Mouse (Mus musculus): ENCODE results near the gene Fam20a. TPM values are rescaled to one million over a fixed set of nuclear protein-coding genes. Genes with fewer than 3 reads are reported as not detected.

Gene Fam20a
- polyA plus RNA-seq, 1 experiment from 2014 or later: 2.3 TPM

DNA sequence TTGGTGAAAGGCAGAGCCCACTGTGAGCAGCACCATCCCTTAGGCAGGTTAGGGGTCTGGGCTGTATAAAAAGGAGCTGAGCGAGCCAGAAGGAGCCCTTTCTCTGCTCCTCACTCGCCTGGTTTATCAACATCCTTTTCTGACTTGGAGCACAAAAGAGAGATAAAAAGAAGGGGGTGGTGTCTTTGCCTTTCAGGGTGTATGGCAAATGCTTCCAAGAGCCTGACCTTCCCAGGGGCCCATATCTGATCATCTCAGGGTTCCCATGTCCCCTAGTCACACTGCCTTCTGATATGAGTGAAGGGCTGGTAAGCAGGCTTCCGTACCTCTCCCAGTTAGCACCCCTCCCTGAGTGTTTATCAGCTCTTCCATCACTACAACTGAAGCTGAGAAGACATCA is 94.0 kb downstream of the Fam20a start:
- no peak overlapping the region for H3K27ac ChIP-seq (ENCODE audit: low read depth, low read length)
- no peak overlapping the region for H3K4me2 ChIP-seq (ENCODE audit: low read depth, low read length, severe bottlenecking)
- 88% methylated on average over 3 of the region's 3 CpGs for WGBS
- no peaks in the 10 kb centered on the region for H3K27me3 ChIP-seq (ENCODE audit: control insufficient read depth, insufficient read depth, low read length)
- H3K9ac ChIP-seq (ENCODE audit: low read length): no peak overlapping the region
- no peaks in the 10 kb centered on the region for H3K9me3 ChIP-seq (ENCODE audit: control insufficient read depth, low read length)
- no peaks in the 10 kb centered on the region for H3K4me1 ChIP-seq (replicated peaks; ENCODE audit: control insufficient read depth, insufficient read depth, low read length)
- no peak for DNase-seq (ENCODE audit: low spot score)
- no peak for ATAC-seq (replicated peaks; ENCODE audit: low FRiP score)
- H3K4me3 ChIP-seq (ENCODE audit: low read depth, low read length): no peak overlapping the region
- H3K36me3 ChIP-seq (ENCODE audit: control insufficient read depth, insufficient read depth, low read length): no peaks in the 10 kb centered on the region

DNA sequence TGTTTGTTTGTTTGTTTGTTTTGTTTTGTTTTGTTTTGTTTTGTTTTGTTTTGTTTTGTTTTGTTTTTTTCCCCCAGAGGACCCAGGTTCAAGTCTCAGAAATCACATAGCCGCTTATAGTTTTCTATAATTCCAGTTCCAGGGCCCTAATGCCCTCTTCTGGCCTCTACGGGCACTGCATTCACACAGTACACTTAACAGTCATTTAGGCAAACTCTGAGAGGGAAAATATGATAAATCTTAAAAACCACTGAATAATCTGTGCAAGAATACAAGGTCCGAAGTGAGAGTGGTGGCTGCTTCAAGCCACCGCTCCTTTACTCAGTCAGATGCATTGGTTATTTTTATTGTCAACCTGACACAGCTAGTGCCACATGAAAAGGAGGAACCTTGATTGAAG is 94.4 kb downstream of the Fam20a start:
- Histone ChIP-seq H3K4me2 (ENCODE audit: low read depth, low read length, severe bottlenecking) (no peak overlapping the region), H3K36me3 (ENCODE audit: control insufficient read depth, insufficient read depth, low read length) (no peaks in the 10 kb centered on the region), H3K4me3 (ENCODE audit: low read depth, low read length) (no peak overlapping the region), H3K27me3 (ENCODE audit: control insufficient read depth, insufficient read depth, low read length) (no peaks in the 10 kb centered on the region), H3K9me3 (ENCODE audit: control insufficient read depth, low read length) (no peaks in the 10 kb centered on the region), H3K27ac (ENCODE audit: low read depth, low read length) (no peak overlapping the region), H3K4me1 (replicated peaks; ENCODE audit: control insufficient read depth, insufficient read depth, low read length) (no peaks in the 10 kb centered on the region), H3K9ac (ENCODE audit: low read length) (no peak overlapping the region)
- ATAC-seq (replicated peaks; ENCODE audit: low FRiP score): no peak
- 88% methylated on average over 4 of the region's 4 CpGs for WGBS
- DNase-seq (ENCODE audit: low spot score): no peak

DNA sequence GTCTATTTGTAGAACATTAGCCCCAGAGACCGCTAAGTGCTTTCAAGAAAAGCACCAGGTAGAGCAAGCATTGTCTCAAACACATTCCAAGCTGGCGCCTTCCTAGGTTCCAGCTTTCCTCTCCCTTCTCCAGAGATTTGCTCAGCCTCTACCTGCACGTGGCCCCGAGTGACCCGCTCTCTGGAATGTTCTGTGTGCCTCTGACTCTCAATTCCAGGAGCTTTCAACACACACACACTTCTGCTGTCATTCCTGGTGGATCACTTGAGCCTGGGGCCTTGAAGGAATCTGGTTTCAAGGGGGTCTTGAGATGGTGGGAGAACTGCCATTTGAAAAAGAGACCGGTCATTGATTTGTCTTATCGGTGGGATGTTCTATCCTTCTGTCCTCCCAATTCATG is 98.8 kb downstream of the Fam20a start:
- no peaks in the 10 kb centered on the region for H3K36me3 ChIP-seq (ENCODE audit: control insufficient read depth, insufficient read depth, low read length)
- ATAC-seq (replicated peaks; ENCODE audit: low FRiP score): no peak
- 93% methylated on average over 7 of the region's 7 CpGs for WGBS

DNA sequence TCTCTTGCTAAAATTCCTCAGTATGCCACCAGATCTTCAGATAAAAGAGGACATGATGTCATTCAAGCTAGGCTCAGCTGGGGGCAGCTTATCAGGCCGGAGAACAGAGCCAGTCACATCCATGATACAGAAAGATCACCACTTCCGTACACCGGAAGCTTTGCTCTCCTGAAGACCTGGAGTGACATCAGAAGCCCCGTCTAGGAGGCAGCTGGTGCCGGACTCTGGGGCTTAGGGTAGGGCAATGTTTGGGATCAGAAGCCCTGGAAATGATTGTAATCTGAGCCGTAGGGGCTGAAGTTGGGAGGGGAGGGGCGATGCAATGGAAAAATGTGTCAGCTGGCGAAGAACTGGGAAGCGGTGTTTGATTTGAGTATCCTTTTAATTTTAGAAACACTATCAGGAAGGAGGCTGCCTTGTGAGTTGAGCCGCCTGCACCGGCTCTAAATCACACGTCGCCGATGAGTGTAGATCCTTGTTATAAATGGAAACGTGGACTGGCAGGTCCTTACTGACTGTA is 99.5 kb downstream of the Fam20a start:
- Histone ChIP-seq H3K36me3 (ENCODE audit: control insufficient read depth, insufficient read depth, low read length) (no peaks in the 10 kb centered on the region), H3K9ac (ENCODE audit: low read length) (no peak overlapping the region), H3K4me3 (ENCODE audit: low read depth, low read length) (no peak overlapping the region), H3K27ac (ENCODE audit: low read depth, low read length) (no peak overlapping the region), H3K27me3 (ENCODE audit: control insufficient read depth, insufficient read depth, low read length) (no peaks in the 10 kb centered on the region), H3K4me2 (ENCODE audit: low read depth, low read length, severe bottlenecking) (no peak overlapping the region), H3K9me3 (ENCODE audit: control insufficient read depth, low read length) (no peaks in the 10 kb centered on the region), H3K4me1 (replicated peaks; ENCODE audit: control insufficient read depth, insufficient read depth, low read length) (no peaks in the 10 kb centered on the region)
- whole genome bisulfite sequencing: 49% methylated on average over 15 of the region's 15 CpGs
- ATAC-seq (replicated peaks; ENCODE audit: low FRiP score) (no peak), DNase-seq (ENCODE audit: low spot score) (no peak)

More for the DNA sequence above, 98.8 kb downstream of the Fam20a start:
- H3K4me2 ChIP-seq (ENCODE audit: low read depth, low read length, severe bottlenecking): no peak overlapping the region
- no peaks in the 10 kb centered on the region for H3K27me3 ChIP-seq (ENCODE audit: control insufficient read depth, insufficient read depth, low read length)
- no peak overlapping the region for H3K9ac ChIP-seq (ENCODE audit: low read length)
- no peak for DNase-seq (ENCODE audit: low spot score)
- no peak overlapping the region for H3K27ac ChIP-seq (ENCODE audit: low read depth, low read length)
- H3K9me3 ChIP-seq (ENCODE audit: control insufficient read depth, low read length): no peaks in the 10 kb centered on the region
- H3K4me3 ChIP-seq (ENCODE audit: low read depth, low read length): no peak overlapping the region
- H3K4me1 ChIP-seq (replicated peaks; ENCODE audit: control insufficient read depth, insufficient read depth, low read length): no peaks in the 10 kb centered on the region

DNA sequence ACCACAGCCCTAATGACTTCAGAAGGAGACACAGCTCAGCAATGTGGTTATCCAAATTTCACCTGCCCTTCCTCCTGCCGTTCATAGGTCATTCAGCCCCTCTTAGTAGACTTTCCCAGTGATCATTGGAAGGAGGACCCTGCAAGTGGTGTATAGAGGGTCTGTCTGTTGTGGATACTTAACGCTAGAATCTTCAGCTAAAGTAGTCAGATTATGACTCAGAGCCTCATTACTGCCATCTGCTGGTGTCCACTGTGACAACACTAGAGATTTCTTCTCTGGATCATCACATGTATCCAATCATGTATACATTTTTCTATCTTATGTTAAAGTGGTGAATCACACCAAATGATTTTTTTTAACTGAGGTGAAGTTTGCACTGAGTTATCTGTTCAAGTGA is 100.9 kb downstream of the Fam20a start:
- no peak overlapping the region for H3K4me2 ChIP-seq (ENCODE audit: low read depth, low read length, severe bottlenecking)
- H3K36me3 ChIP-seq (ENCODE audit: control insufficient read depth, insufficient read depth, low read length): no peaks in the 10 kb centered on the region
- H3K27ac ChIP-seq (ENCODE audit: low read depth, low read length): no peak overlapping the region
- 28% methylated on average over 2 of the region's 2 CpGs for WGBS
- DNase-seq (ENCODE audit: low spot score) (no peak), ATAC-seq (replicated peaks; ENCODE audit: low FRiP score) (0 out of 2 replicates have a peak, but pooled peaks have one; percentile 27)
- H3K4me1 ChIP-seq (replicated peaks; ENCODE audit: control insufficient read depth, insufficient read depth, low read length): no peaks in the 10 kb centered on the region
- no peak overlapping the region for H3K9ac ChIP-seq (ENCODE audit: low read length)
- no peaks in the 10 kb centered on the region for H3K27me3 ChIP-seq (ENCODE audit: control insufficient read depth, insufficient read depth, low read length)
- H3K9me3 ChIP-seq (ENCODE audit: control insufficient read depth, low read length): no peaks in the 10 kb centered on the region
- no peak overlapping the region for H3K4me3 ChIP-seq (ENCODE audit: low read depth, low read length)

DNA sequence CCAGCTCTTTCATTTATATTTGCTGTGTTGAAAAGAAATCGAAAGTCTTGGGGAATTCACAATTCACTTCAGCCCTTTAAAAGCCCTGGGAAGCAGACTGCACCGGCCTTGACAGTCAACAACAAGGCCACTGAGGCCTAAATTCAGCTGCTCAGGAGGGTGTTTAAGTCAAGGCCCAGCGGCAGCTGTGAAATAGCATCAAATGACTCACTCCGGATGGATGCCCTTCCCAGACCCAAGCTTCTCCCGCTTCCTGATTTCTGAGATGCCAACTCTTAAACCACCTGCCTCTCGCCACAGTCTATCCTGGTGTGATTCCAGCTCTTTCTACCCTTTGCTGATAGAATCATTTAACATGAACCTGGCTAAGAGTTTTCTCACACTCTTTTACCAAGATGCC is 101.7 kb downstream of the Fam20a start:
- H3K4me3 ChIP-seq (ENCODE audit: low read depth, low read length): no peak overlapping the region
- no peak overlapping the region for H3K4me2 ChIP-seq (ENCODE audit: low read depth, low read length, severe bottlenecking)
- no peaks in the 10 kb centered on the region for H3K9me3 ChIP-seq (ENCODE audit: control insufficient read depth, low read length)
- H3K27ac ChIP-seq (ENCODE audit: low read depth, low read length): no peak overlapping the region
- 87% methylated on average over 6 of the region's 6 CpGs for WGBS
- no peaks in the 10 kb centered on the region for H3K36me3 ChIP-seq (ENCODE audit: control insufficient read depth, insufficient read depth, low read length)
- no peak for DNase-seq (ENCODE audit: low spot score)
- H3K9ac ChIP-seq (ENCODE audit: low read length): no peak overlapping the region
- ATAC-seq (replicated peaks; ENCODE audit: low FRiP score): no peak
- H3K4me1 ChIP-seq (replicated peaks; ENCODE audit: control insufficient read depth, insufficient read depth, low read length): no peaks in the 10 kb centered on the region
- no peaks in the 10 kb centered on the region for H3K27me3 ChIP-seq (ENCODE audit: control insufficient read depth, insufficient read depth, low read length)

Other genes starting within 250 kb of the Fam20a start
- 2.7 and 3.2 TPM in 2 replicates for gene Arsg, start 248.9 kb downstream of the Fam20a start, polyA plus RNA-seq (2014; fragmentation: Nextera tagmentation; extraction: Ambion mirVana)
- gene Slc16a6, start 248.7 kb downstream of the Fam20a start, polyA plus RNA-seq (2014; fragmentation: Nextera tagmentation; extraction: Ambion mirVana): 4.8 and 6.0 TPM in 2 replicates
- gene Wipi1, start 110.3 kb downstream of the Fam20a start, polyA plus RNA-seq (2014; fragmentation: Nextera tagmentation; extraction: Ambion mirVana): 11.1 and 14.7 TPM in 2 replicates
- 362 and 367 TPM in 2 replicates for gene Prkar1a, start 72.9 kb downstream of the Fam20a start, polyA plus RNA-seq (2014; fragmentation: Nextera tagmentation; extraction: Ambion mirVana)
- gene 1700012B07Rik, start 105.8 kb upstream of the Fam20a start, polyA plus RNA-seq (2014; fragmentation: Nextera tagmentation; extraction: Ambion mirVana): not detected in 2 replicates

Data from forebrain, embryonic 11.5 days (tissue).